Mouse (Mus musculus) ES-CJ7 (cell line): Measurements from ENCODE around the gene Arid1b.
"Not testable (repeated sequence)": the region's sequence is repeated elsewhere in the genome, so short reads cannot be mapped to it uniquely, and the experiment has no call there.

Source experiments
- DNase-seq: peaks from one replicate; pipeline ENCODE4 v3.0.0; 2011; ENCODE audit warnings: low read depth, low spot score

The Arid1b gene

GRCm38 (mm10) chr17:5110981-5111380 is 116.8 kb downstream of the Arid1b start:
- not testable (repeated sequence) for DNase-seq

GRCm38 (mm10) chr17:5112116-5112515 is 118.0 kb downstream of the Arid1b start:
- DNase-seq: no peak

DNA sequence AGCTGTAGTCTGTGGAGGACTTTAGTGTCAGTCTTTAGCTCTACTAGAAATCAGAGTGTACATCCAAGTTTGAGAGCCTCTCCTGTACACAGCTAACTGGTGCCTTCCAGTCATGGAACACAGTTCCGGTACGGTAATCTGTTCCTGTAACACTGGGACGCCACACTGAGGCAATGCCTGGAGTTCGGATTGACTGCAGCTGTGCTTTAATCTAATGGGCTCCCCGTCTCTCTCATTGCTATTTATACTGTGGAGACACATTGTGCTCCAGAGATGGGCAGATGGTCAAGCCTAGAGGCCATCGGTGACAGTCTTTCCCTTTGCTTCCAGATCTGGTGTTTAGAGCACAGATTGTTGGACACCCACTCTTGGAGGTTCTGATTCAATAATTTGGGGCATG is 121.8 kb downstream of the Arid1b start:
- DNase-seq: no peak

DNA sequence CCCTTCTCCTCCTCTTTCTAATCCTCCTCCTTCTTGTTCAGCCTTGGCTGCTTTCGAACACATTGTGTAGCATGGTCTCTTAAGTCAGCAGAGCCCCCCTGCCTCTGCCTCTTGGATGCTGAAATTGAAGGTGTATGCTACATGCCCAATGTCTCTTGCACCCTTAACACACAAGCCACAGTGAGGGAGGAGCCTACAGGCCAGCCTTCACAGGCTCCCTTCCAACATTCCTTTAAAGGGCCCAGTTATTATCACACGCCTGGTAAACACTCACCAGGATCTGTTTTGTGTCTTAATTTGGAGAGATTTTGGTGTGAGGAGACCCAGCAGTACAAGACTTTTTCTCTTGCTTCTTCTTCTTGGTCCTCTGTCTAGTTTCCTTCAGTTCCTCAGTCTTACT is 122.9 kb downstream of the Arid1b start:
- no peak for DNase-seq

- DNase-seq: no peak
Measured at GRCm38 (mm10) chr17:5118171-5118570, 124.0 kb downstream of the Arid1b start.

GRCm38 (mm10) chr17:5124643-5125042 is 130.5 kb downstream of the Arid1b start:
- no peak for DNase-seq

GRCm38 (mm10) chr17:5125084-5125855 is 131.1 kb downstream of the Arid1b start:
- peak; percentile 17 for DNase-seq

DNA sequence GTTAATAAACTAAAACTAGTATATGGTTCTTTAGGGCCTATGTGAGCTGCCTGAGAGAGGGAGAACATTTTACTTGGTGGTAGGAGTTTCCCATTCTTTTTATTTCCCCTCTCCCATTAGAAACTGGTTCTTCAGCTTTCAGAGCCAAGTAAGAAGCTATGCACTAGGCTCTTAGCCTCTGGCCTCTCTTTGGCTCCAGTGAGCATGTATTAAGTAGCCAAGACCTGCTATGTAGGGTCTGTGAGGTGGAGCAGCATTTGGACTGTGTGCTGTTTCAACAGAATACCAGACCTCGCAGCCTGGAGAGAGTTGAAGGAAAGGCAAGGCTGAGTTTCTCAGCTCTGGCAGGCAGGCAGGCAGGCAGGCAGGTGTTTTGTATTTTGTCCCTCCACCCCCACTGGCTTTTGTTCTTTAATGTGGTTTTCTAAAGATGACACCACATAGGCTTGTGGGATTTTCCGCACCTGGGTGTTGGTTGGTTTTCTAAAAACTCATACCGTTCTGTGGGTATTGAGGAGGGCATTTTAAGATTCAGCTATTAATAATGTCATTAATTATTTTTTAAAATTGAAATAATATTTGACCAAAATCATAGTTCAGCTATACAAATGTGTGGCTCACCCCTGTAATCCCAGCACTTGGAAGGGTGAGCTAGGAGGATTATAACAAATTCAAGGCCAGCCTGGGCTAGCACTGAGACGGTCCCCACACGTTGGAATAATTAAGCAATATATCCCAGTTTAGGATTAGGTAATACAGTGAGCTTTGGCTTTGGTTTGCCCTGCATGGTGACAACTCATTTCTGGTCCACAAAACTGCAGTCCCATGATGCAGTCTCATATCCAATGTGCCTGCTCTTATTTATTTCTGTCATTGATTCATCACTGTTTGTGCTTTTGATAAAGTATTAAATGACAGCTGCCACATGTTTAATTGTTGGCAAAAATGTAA is 132.0 kb downstream of the Arid1b start:
- no peak for DNase-seq

GRCm38 (mm10) chr17:5129606-5130005 is 135.5 kb downstream of the Arid1b start:
- no peak for DNase-seq

- DNase-seq: no peak
Measured at GRCm38 (mm10) chr17:5130116-5130515, 136.0 kb downstream of the Arid1b start.

- no peak for DNase-seq
Measured at GRCm38 (mm10) chr17:5131706-5132105, 137.6 kb downstream of the Arid1b start.

- DNase-seq: no peak
Measured at GRCm38 (mm10) chr17:5132296-5132986, 138.3 kb downstream of the Arid1b start.

DNA sequence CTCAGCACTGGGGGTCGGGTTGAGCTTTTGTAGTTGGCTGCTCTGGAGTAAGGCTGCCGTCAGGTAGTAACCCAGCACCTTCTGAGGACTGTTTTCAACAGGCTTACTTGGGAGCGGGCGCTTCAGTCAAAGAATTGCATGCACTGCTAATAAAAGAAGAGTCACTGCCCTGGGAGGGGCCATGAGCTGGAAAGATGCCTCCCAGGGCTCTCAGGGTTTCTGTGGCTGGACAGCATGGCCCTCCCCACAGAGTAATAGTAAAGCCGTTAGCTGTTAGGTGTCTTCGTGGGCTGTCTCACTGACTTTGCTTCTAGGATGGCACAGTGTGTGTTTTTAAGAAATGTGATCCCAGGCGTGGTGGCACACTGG is 138.8 kb downstream of the Arid1b start:
- DNase-seq: no peak

- no peak for DNase-seq
Measured at GRCm38 (mm10) chr17:5133831-5134230, 139.7 kb downstream of the Arid1b start.

DNA sequence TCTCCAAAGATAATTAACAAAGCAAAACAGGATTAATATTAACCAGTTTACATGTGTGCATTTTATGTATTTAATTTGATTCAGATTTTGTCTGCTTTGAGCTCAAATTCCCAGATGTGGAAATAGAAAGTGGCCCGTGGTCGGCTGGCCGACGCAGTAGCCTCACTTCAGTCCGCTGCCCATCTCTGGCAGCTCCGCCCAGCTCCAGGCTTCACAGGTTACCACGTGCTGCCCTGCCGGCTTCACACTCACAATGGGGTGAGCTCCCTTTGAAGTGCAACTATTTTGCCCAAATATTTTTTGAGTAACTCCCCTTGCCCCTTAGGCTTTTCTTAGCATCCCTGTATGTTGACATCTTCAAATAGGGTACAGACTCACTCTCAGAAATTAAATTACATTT is 140.1 kb downstream of the Arid1b start:
- no peak for DNase-seq

GRCm38 (mm10) chr17:5137936-5138335 is 143.8 kb downstream of the Arid1b start:
- DNase-seq: no peak

GRCm38 (mm10) chr17:5138641-5139205 is 144.6 kb downstream of the Arid1b start:
- peak; percentile 75 for DNase-seq

GRCm38 (mm10) chr17:5139553-5139952 is 145.4 kb downstream of the Arid1b start:
- no peak for DNase-seq

DNA sequence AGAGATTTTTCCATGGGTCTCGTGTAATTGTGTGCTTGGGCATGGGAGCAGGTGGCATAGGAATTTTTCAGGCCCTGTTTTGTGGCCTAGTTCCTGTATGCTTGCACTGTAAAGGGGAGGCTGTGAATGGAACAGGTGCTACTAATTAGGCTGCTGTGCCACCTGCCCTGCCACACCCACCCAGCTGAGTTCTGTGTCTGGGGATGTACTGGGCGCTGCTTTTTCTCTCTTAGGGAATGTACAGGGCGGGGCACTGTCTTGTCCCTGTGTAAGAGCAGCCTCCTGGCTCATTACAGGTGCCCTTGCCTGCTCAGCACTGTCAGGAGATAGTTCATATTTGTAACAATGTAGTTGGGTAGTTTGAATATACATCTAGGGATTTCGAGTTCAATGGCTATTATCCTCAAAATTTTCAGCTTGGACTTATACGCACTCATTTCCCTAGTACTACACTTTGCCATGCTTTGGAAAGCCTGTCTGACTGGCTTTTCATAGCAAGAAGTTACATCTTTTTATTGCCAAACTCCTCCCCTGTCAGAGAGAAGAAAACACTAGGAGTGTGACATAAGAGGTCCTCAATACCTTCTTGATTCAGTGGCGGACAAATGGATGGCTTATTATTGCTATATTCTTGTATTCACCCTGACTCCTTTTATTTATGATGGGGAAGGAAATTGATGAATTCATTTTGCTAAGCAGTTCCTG is 149.8 kb downstream of the Arid1b start:
- no peak for DNase-seq

GRCm38 (mm10) chr17:5150660-5151063 is 156.5 kb downstream of the Arid1b start:
- DNase-seq: no peak

GRCm38 (mm10) chr17:5151852-5152251 is 157.7 kb downstream of the Arid1b start:
- DNase-seq: no peak
